In genomic region chr6:70790852-70791761, GRCm38 (mm10) we compare ENCODE assay signal across 8 mouse cellular contexts. TPM values are rescaled to one million over a fixed set of nuclear protein-coding genes. Genes with fewer than 3 reads are reported as not detected.
DNase-seq lines count a peak whose midpoint lies in the region; ATAC-seq and TF ChIP-seq lines count a peak whose summit lies in the region.

No protein-coding gene starts in this region.

- peak overlapping the region; percentile 98 for H3K4me3 ChIP-seq in testis, adult 2 months (ENCODE audit: control insufficient read depth, low read depth, low read length)
- peak overlapping the region; percentile 77 for H3K4me3 ChIP-seq in bone marrow, adult 2 months (replicated peaks; ENCODE audit: control insufficient read depth, low read depth, low read length)
- H3K4me3 ChIP-seq in midbrain, embryonic 11.5 days (ENCODE audit: low read depth, low read length): peak overlapping the region; percentile 62

- no peak for TF ChIP-seq POLR2A in testis, adult 2 months (IDR thresholded peaks at IDR 0.05; ENCODE audit: control insufficient read depth, low read depth, low read length)
- TF ChIP-seq POLR2A in bone marrow, adult 2 months (IDR thresholded peaks at IDR 0.05; ENCODE audit: borderline replicate concordance, control insufficient read depth, low read depth, low read length): no peak

- H3K9me3 ChIP-seq in midbrain, embryonic 11.5 days (ENCODE audit: control insufficient read depth, low read length): no peaks in the 10 kb centered on the region

- H3K9ac ChIP-seq in midbrain, embryonic 11.5 days (ENCODE audit: low read length): peak overlapping the region; percentile 75

- H3K36me3 ChIP-seq in testis, adult 2 months (ENCODE audit: control insufficient read depth, insufficient read depth, low read length): no peaks in the 10 kb centered on the region
- no peaks in the 10 kb centered on the region for H3K36me3 ChIP-seq in midbrain, embryonic 11.5 days (ENCODE audit: control insufficient read depth, insufficient read depth, low read length)

- peaks cover 15% of the 10 kb centered on the region for H3K4me1 ChIP-seq in testis, adult 2 months (ENCODE audit: control insufficient read depth, insufficient read depth, low read length)
- peaks cover 5% of the 10 kb centered on the region; the same call in 1 of the 2 replicates for H3K4me1 ChIP-seq in bone marrow, adult 2 months (ENCODE audit: control insufficient read depth, insufficient read depth, low read length)
- H3K4me1 ChIP-seq in midbrain, embryonic 11.5 days (ENCODE audit: control insufficient read depth, insufficient read depth, low read length): peaks cover 11% of the 10 kb centered on the region; the same call in 1 of the 2 replicates

- under 1% methylated on average over 18 of the region's 18 CpGs for WGBS in bone marrow, adult 2 months
- WGBS in midbrain, embryonic 11.5 days: 10% methylated on average over 18 of the region's 18 CpGs

- peak overlapping the region; percentile 67 for H3K4me2 ChIP-seq in midbrain, embryonic 11.5 days

- no peaks in the 10 kb centered on the region for H3K27me3 ChIP-seq in testis, adult 2 months (ENCODE audit: control insufficient read depth, insufficient read depth, low read length)
- H3K27me3 ChIP-seq in midbrain, embryonic 11.5 days (ENCODE audit: control insufficient read depth, insufficient read depth, low read length): no peaks in the 10 kb centered on the region

- TF ChIP-seq CTCF in testis, adult 2 months (IDR thresholded peaks at IDR 0.05; ENCODE audit: control insufficient read depth, insufficient read depth, insufficient replicate concordance, low read depth, low read length): no peak
- TF ChIP-seq CTCF in bone marrow, adult 2 months (IDR thresholded peaks at IDR 0.05; ENCODE audit: control insufficient read depth, insufficient read depth, low read length): no peak

- H3K27ac ChIP-seq in testis, adult 2 months (ENCODE audit: control insufficient read depth, insufficient read depth, low read depth, low read length): peak overlapping the region; percentile 91
- peak overlapping the region; percentile 73 for H3K27ac ChIP-seq in bone marrow, adult 2 months (ENCODE audit: control insufficient read depth, insufficient read depth, low read depth, low read length, poor library complexity)
- H3K27ac ChIP-seq in midbrain, embryonic 11.5 days (ENCODE audit: low read depth, low read length): no peak overlapping the region

- 0 out of 2 replicates have a peak, but pooled peaks have one; percentile 10 for ATAC-seq in granulocyte monocyte progenitor cell, adult 5-6 weeks (replicated peaks; ENCODE audit: poor library complexity, severe bottlenecking)
- ATAC-seq in midbrain, embryonic 11.5 days (ENCODE audit: low FRiP score): peak; percentile 2

- DNase-seq in testis, postnatal 10 days (ENCODE audit: low spot score): no peak
- DNase-seq in kidney, postnatal 14 days: peak; percentile 36
- DNase-seq in midbrain, embryonic 11.5 days (ENCODE audit: low spot score, missing footprints): peak; percentile 86
- DNase-seq in testis, postnatal 14 days (ENCODE audit: low spot score): no peak
- no peak for DNase-seq in frontal cortex, postnatal 25 days (ENCODE audit: low spot score in 2 of 2)

RNA-seq across cellular contexts. Expression of gene Rpia, which starts 0.9 kb away (rescaled TPM):
- 9.0 and 10.0 TPM in 2 replicates for polyA plus RNA-seq in testis, adult 2 months (2012; rRNA removed)
- 65.3 and 78.5 TPM in 2 replicates for polyA plus RNA-seq in bone marrow, adult 2 months (2011; ENCODE audit: insufficient read depth, insufficient read length, low replicate concordance, missing spikeins)
- total RNA-seq in granulocyte monocyte progenitor cell, adult 5-6 weeks (2014; fragmentation: Nextera tagmentation): 67.7 and 90.5 TPM in 2 replicates
- total RNA-seq in granulocyte monocyte progenitor cell, adult 5-6 weeks (2017): 181 and 207 TPM in 2 replicates
- polyA plus RNA-seq in midbrain, embryonic 11.5 days (2014; fragmentation: Nextera tagmentation; extraction: Ambion mirVana): 1.9 TPM in 2 replicates

RNA-seq across cellular contexts. Expression of gene Eif2ak3, which starts 53.2 kb away (rescaled TPM):
- polyA plus RNA-seq in testis, adult 2 months (2012; rRNA removed): 1.8 and 2.1 TPM in 2 replicates
- polyA plus RNA-seq in bone marrow, adult 2 months (2011; ENCODE audit: insufficient read depth, insufficient read length, low replicate concordance, missing spikeins): 10.9 and 12.4 TPM in 2 replicates
- total RNA-seq in granulocyte monocyte progenitor cell, adult 5-6 weeks (2014; fragmentation: Nextera tagmentation): 13.1 and 13.6 TPM in 2 replicates
- total RNA-seq in granulocyte monocyte progenitor cell, adult 5-6 weeks (2017): 21.2 and 24.4 TPM in 2 replicates
- 8.9 and 9.8 TPM in 2 replicates for polyA plus RNA-seq in midbrain, embryonic 11.5 days (2014; fragmentation: Nextera tagmentation; extraction: Ambion mirVana)

Comparison
In these comparisons a context has a peak if more than half of its experiments do, and no peak if none do; other contexts are left out.
1. DNase-seq: peak in kidney, postnatal 14 days (single experiment) and midbrain, embryonic 11.5 days (single experiment); none in testis, postnatal 10 days (single experiment), testis, postnatal 14 days (single experiment) and frontal cortex, postnatal 25 days (0 of 2).
2. Peak in every context shown above with its lines, with median percentiles within 50 percentile points of each other: H3K4me3 ChIP-seq.